In the genomic region with DNA sequence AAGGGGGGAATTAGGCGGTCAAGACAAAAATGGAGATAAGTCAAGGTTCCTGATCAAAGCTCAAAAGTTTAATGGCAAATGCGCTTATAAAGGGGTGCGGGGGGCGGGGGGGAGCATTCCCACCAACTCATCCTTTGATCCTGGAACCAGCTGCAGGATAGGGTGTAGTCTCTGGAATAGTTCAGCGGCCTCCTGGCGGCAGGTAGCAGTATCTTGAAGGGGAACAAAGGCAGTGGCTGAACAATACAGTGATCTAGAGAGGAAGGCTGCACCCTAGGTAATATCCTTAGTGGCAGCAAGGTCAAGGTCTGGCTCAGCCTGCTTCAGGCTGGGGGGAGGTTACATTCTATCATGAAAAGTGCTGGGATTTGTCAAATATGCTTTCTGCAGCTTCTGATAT, we compare ENCODE assay signal across 24 mouse cellular contexts.
"Had no signal": no experiment of that assay in that cellular context is flagged by ENCODE, and none has a peak within 500 bp of the region (broad histone marks: within the 10 kb centered on the region; RNA-seq: fewer than 3 reads in every experiment).

No protein-coding gene starts in this region.

- H3K9me3 ChIP-seq: heart, embryonic 13.5 days; heart, embryonic 15.5 days; hindbrain, embryonic 13.5 days; hindbrain, embryonic 15.5 days; kidney, embryonic 15.5 days; limb, embryonic 10.5 days; limb, embryonic 12.5 days had no signal

- H3K4me1 ChIP-seq: hindbrain, embryonic 13.5 days; hindbrain, embryonic 15.5 days; kidney, embryonic 15.5 days; limb, embryonic 10.5 days; limb, embryonic 12.5 days had no signal

- H3K36me3 ChIP-seq: hindbrain, embryonic 15.5 days had no signal

- DNase-seq: gastrocnemius, postnatal 14 days; gastrocnemius, postnatal 36 days; heart, adult 11 months; heart, adult 2 months; heart, postnatal 14 days; heart, postnatal 36 days; kidney, adult 11 months; kidney, adult 2 months; kidney, adult 9 months; kidney, postnatal 25 days; kidney, postnatal 4 days; liver had no signal

- H3K27me3 ChIP-seq: heart, embryonic 13.5 days; heart, embryonic 15.5 days; hindbrain, embryonic 13.5 days; hindbrain, embryonic 15.5 days; kidney, embryonic 15.5 days; limb, embryonic 12.5 days had no signal

- H3K4me3 ChIP-seq: heart, adult 2 months; heart, embryonic 13.5 days; heart, embryonic 15.5 days; hindbrain, embryonic 13.5 days; hindbrain, embryonic 15.5 days; kidney, embryonic 15.5 days; layer of hippocampus, adult 2 months; left cerebral cortex, adult 2 months; limb, embryonic 10.5 days; limb, embryonic 12.5 days had no signal

- H3K9ac ChIP-seq: heart, embryonic 13.5 days; heart, embryonic 15.5 days; hindbrain, embryonic 13.5 days; hindbrain, embryonic 15.5 days; kidney, embryonic 15.5 days; limb, embryonic 12.5 days; liver, embryonic 14.5 days had no signal

- H3K27ac ChIP-seq: heart, adult 2 months; heart, embryonic 13.5 days; heart, embryonic 15.5 days; hindbrain, embryonic 13.5 days; hindbrain, embryonic 15.5 days; hindbrain, postnatal 0 days; kidney, embryonic 15.5 days; kidney, postnatal 0 days; layer of hippocampus, adult 2 months; left cerebral cortex, adult 2 months; limb, embryonic 10.5 days; limb, embryonic 12.5 days; liver, embryonic 14.5 days had no signal
